Mouse (Mus musculus): ENCODE measurements around the gene Frat2.

Gene Frat2

DNA sequence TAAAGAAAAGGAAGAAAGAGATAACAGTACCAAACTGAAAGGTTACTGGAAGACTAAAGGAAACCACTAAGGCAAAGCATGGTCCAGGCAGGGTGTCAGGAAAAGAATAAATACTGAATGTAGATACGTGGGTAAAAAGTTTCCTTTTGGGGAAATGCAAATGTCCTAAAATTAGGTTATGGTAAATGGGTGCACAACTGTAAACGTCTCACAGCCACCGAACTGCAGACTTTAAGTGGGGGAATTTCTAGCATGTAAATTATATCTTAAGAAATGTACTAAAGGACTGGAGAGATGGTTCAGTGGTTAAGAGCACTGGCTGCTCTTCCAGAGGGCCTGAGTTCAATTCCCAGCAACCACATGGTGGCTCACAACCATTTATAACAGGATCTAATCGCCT lies 29.2 kb downstream of the Frat2 start:
- DNase-seq (ENCODE audit: low spot score), result no peak

DNA sequence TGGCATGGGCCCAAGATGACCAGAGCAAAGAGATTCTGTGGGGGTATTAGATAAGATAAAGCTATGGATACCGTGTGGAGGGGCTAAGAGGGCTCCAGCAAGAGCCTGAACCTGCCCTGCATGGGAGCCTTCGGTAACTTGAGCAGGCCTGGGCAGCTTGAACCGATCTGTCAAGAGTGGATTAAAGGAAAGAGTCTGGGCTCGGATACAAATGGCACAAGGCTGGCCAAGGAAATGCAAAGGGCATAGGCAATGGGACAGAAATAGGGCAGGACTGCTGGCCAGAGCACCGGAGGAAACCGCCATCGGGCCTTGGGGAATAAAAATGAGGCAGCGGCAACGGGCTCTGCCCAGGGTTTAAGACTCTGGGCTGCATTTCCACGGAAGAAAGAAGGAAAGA lies 30.6 kb downstream of the Frat2 start:
- DNase-seq (ENCODE audit: low spot score), result no peak

DNA sequence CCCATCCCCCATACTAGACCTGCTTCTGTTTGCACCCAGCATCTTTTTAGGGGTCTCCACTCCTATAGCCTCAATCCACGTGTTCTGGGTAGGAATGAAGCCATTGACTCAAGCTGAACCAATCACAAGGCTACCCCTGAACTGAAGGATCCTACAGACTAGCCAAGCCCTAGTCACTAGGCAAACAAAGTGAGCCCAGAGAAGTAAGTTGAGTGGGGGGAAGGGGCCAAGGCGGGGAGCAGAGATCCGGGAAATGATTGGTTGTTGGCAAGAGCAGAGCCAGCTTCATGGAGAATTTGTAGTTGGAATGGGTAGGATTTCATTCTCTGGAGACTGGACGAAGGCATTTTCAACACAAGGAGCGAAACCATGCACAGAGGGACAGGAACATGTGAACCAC lies 31.0 kb downstream of the Frat2 start:
- no peak for DNase-seq (ENCODE audit: low spot score)

DNA sequence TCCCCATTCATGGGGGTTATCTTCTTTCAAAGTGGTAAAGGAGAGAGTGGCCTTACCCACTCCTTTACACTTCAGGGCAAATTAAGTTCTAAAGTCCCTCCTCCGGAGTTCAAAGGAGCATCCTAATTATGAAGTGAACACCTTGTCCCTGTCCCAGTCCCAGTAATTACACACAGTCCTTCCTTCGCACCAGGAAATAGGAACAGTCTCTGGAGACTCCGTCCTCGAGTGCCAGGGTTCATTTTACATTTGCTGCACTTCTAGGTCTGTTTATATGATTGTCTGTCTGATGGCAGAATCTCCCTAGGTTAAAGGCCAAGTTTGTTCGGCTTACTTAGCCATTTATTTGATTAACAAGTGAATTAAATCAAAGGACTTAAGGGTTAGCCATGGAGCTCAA lies 31.5 kb downstream of the Frat2 start:
- no peak for DNase-seq (ENCODE audit: low spot score)

DNA sequence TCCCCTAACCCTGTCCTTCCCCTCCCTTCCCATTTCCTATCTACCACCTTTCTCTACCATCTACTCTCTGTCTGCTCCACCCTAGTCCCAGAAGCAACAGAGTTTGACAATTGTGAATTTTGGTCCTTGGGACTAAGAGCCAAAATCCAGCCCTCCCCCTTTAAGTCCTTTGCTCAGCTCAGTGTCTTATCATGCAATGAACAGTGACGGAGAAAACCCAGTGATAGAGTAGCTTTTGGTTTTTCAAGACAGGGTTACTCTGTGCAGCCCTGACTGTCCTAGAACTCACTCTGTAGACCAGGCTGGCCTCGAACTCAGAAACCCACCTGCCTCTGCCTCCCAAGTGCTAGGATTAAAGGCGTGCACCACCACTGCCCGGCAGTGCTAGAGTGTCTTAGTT lies 34.6 kb downstream of the Frat2 start:
- no peak for DNase-seq (ENCODE audit: low spot score)

DNA sequence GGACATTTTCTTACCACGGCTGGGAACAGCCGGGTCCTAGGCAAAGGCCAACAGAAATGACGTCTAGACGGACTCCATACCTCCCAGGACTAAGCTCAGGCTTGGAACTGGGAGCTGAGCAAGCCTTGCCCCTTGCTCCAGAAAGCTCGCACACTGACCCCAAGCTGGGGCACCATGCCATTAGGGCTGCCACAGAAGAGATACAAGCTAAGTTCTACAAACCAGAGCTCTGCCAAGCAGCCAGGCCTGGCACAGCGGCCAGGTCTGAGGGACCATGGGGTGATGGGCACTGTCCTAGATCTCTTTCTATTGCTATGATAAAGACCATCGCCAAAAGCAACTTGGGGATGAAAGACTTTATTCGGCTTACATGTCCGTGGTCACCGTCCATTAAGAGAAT lies 35.4 kb downstream of the Frat2 start:
- no peak for DNase-seq (ENCODE audit: low spot score)

DNA sequence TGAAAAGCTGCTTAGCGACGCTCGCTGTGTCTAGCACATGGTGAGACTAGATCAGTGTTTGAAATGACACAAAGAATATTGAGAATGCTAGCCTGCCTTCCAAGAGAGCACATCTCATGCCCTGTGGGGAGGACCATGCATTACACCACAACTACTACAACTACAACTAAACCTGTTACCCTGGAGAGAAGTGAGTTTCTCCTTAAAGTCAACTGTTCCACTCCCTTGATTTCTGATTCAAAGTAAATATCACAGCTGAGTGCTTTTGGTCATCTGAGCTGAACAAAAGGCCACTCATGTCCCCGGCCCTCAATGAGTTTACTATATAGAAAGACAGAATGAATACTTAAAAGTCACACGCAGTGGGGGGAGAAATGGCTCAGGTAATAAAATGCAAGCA lies 37.9 kb downstream of the Frat2 start:
- DNase-seq (ENCODE audit: low spot score), result no peak

DNA sequence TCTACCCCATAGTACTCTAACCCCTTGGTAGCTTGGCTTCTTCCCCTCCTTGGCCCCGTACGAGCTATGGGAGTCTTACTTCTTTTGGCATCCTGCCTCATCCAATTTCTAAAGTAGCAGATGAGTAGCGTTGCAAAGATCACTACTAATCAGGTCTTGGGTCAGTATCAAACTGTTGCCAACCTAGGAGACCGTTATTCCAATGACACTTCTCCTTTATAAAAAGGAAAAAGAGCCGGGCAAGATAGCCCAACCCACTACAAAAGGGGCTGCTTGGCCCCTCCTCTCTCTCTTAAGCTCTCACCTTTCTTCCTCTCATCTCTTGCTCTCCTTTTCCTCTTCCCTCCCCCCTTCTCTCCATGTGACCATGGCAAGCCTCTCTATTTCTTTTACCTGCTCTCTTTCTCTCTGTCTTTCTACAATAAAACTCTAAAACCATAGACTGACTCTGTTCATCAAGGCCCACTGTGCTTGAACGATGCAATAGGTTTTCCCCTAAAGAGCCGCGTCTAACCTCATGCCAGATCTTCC lies 39.8 kb downstream of the Frat2 start:
- DNase-seq (ENCODE audit: low spot score), result no peak

DNA sequence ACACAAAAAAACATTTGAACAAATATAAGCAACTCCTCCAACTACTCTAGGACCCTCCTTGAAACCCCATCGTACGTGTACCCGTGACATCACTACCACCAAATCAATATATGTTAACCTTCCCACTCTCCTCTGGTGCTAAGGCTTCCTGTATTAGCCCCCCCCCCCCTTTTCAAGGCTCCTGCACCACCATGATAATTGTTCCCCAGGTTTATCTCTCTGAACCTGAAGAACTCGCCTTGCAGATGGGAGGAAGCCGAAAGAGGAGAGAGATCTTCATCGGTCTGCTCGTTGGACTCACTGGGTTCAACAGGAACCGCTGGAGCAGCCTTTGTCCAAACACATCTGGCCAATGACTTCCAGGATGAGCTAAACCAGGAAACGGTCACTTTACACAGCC lies 40.4 kb downstream of the Frat2 start:
- no peak for DNase-seq (ENCODE audit: low spot score)

DNA sequence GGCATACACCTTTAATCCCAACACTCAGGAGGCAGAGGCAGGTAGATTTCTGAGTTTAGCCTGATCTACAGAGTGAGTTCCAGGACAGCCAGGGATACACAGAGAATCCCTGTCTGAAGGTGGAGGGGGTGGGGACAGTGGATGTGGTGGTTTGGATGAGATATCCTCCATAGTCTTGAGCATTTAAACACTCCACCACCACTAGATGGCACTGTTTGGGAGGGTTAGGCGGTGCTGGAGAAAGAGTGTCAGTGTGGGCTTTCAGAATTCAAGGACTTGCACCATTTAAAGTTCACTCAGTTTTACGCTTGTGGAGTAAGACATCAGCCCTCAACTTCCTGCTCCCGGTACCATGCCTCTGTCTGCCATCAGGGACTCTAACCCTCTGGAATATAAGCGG lies 42.1 kb downstream of the Frat2 start:
- DNase-seq (ENCODE audit: low spot score), result peak; percentile 22

DNA sequence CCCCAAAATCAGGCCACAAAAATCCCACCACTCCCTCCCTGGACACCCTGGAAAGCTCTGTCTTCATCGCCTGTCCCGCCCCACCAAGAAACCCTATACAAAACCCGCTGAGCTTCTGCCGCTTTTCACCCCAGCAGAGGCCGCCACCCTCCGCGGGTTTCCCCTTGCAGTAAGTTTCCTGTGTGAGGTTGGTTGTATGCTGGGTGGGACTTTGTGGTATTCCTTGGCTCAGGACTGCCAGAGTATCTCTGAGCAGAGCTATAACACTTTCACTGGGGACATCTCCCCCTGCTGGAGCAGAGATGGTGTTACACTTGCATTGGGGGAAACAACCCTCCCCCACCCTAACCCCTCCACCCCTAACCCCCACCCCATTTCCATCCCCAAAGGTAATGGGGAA lies 44.6 kb downstream of the Frat2 start:
- DNase-seq (ENCODE audit: low spot score), result peak; percentile 82

DNA sequence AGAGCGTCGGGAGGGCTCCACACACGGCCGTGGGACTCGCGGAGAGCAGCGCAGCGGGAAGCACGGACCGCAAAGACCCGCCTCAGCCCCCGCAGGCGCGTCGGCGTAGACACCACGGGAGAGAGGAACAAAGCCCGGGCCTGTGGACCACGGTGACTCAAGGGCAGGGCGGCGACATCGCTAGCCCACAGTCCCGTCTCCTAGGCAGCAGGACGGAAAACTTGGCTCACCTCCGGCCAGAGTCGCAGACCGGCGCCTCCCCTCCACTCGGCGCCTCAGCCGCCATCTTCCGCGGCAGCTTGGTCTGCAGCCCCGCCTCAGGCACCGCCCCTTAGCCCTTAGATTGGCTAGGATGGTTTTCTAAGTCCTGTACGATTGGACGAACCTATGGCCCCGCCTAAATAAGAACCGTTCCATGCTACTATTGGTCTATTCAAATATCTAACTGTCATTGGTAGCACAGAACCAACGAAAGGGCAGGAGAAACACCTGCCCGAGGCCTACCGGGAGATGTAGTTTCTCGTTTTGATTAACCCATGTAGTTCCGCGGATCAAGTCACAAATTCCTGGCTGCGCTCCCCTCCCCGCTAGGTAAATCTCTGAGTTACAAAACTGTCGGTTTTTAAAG lies 46.1 kb downstream of the Frat2 start, which contains the start of gene Arhgap19:
TSS of gene Arhgap19 (minus strand) at position 306 of the 628 bp plus-strand sequence.
- DNase-seq (ENCODE audit: low spot score), result peak; percentile 92

DNA sequence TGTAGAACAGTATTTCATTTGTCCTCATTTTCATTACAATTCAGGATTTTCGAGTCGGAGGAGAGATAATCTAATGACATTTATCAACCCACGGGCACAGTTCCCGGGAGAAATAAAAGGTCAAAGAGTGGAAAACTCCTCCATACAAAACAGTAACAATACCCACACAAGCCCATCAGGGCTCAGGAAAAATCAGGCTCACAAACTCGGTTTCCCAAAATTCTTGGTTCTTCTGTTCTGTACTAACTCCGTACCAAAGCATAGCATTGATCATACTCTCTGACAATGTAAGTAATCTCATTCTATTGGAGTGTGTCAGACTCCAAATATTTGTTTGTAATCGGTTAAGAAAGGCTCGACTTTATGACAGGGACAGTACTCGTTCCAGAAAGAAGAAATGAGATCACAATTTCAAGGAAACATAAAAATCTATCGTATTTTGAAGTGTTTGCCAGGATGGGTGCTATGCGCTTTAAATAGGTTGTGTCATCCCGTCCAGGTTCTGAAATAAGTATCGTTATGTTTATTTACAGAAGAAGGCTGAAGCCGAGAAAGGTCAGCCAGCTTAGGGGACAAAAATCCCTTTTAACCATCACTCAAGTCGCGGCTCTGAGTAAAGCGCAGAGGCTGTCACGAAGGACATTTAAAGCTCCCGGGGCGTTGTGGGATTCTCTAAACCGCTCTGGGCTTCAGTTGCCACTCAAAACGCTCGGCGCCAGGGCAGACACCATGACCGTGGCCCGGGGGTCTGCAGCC lies 46.8 kb downstream of the Frat2 start:
- DNase-seq (ENCODE audit: low spot score), result no peak

DNA sequence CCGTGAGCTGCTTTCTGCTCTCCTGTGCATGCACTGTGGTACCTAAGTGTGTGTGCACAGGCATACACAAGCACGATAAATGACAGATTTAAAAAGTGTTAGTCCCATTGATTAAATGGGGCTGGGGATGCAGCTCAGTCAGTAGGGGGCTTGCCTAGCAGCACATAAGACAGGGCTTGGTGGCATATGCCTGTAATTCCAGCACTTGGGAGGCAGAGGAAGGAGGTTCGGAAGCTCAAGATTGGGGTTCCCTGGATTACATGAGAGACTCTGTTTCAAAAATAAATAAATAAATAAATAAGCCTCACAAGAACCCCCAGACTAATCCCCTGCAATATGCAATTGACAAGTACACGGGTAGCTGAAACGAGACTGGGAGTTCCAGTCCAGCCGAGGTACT lies 47.5 kb downstream of the Frat2 start:
- DNase-seq (ENCODE audit: low spot score), result no peak

DNA sequence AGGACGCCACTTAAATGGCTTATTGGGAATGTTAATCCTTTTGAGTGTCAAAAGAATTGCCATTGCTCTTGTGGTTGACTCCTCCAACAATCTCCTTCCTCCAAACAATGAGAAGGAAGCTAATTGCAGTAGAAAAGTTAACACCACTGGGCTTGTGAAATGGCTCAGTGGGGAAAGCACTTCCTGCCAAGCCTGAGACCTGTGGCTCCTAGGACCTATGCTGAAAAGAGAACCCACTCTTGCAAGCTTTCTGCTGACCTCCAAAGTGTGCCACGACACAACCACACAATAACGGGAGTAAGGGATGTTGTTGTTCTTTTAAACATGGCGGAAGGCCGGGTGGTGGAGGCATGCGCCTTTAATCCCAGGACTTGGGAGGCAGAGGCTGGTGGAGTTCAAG lies 50.4 kb downstream of the Frat2 start:
- no peak for DNase-seq (ENCODE audit: low spot score)

DNA sequence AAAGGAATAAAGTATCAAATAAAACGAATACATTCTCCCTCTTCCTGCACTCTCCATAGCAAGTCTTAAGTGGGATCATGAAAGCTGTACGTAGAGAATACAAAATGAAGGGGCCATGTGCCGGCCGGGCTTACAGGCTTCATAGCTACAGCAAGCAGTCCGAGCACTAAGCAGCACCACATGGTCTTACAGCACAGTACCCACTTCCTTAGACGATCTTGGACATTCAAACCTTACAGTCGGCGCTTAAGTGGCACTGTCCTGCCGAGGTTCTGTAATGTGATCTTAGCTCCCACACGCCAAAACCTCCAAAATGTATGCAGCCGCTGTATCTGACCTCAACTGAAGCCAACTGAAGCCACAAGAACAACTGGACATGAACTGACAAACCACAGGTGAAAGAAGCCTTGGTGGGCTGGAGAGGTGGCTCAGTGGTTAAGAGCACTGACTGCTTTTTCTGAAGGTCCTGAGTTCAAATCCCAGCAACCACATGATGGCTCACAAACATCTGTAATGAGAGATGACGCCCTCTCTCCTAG lies 51.1 kb downstream of the Frat2 start:
- DNase-seq (ENCODE audit: low spot score), result no peak

DNA sequence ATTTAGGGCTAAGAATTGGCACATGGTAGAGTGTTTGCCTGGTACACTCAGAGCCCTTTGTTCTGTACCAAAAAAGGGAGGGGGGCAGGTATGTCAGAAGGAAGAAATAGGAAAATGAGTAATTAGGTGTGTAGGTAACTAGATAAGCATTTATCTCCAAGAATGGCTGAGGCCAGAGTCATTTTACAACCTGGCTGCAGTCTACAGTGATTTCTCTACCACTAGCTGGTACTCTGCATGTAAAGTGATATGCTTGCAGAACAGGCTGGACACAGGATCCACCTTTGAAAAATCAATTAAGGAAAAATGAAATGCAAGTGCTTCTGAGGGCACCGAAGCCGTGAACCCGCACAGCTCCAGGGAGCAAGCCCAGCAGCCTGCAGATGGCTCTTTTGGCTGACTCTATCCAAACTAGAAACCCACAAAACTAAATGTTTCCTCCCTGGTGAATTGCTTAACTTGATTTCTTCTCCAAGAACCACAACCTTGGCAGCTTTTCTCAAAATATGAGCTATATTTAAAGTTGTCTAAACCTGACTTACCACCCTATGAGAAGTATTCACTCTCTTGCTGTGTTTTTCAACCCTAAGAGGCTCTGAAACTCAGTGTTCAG lies 51.7 kb downstream of the Frat2 start:
- no peak for DNase-seq (ENCODE audit: low spot score)

Measured in T-cell, adult 2 months (primary cell).